In the genomic region with DNA sequence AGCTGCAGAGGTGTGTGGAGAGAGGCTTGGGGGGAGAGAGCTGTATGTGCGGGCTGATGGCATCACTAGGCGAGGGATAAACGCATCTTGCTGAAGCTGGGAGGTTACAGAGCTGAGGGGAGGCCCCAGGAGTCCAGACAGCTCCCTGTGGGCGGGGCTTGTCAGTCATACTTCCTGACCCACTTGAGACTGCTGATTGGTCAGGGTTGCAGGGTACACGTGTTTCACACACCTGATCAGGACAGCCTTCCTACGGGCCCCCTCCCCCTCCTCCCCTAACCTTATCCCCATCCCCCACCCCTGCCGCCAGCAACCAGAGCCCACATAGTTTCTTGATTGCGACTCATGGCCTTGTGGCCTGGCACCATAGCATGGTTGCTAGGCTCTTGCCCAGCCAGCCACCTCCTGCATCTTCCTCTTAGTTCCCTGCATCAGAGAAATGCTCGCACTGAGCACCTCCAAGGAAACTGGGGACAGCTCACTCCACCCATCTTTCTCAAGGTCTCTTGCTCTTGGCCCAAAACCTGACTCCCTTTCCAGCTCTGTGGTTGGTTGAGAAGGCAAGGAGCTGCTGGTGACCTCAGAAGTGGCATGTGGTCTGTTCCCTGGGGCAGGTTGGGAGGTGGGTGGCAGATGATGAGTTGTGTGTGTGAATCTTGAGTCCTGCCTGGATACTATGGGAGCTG, we compare ENCODE assay signal across 10 mouse cellular contexts. TPM values are rescaled to one million over a fixed set of nuclear protein-coding genes. Genes with fewer than 3 reads are reported as not detected.
DNase-seq lines count a peak whose midpoint lies in the region; ATAC-seq and TF ChIP-seq lines count a peak whose summit lies in the region.
"Had no signal": no experiment of that assay in that cellular context is flagged by ENCODE, and none has a peak within 500 bp of the region (broad histone marks: within the 10 kb centered on the region; RNA-seq: fewer than 3 reads in every experiment).

No protein-coding gene starts in this region.

- TF ChIP-seq POLR2A in ES-Bruce4 (IDR thresholded peaks at IDR 0.05; ENCODE audit: insufficient read depth, low read length) = no peak

- H3K9me3 ChIP-seq in lung, postnatal 0 days (ENCODE audit: low read length) = no peaks in the 10 kb centered on the region
- no peaks in the 10 kb centered on the region; the same call in 1 of the 2 replicates for H3K9me3 ChIP-seq in ES-Bruce4 (replicated peaks; ENCODE audit: control insufficient read depth, insufficient read depth, low read length, poor library complexity, severe bottlenecking)
- H3K9me3 ChIP-seq in midbrain, embryonic 11.5 days (ENCODE audit: control insufficient read depth, low read length) = no peaks in the 10 kb centered on the region

- no peak for TF ChIP-seq EP300 in lung, postnatal 0 days (IDR thresholded peaks at IDR 0.05)
- TF ChIP-seq EP300 in ES-Bruce4 (IDR thresholded peaks at IDR 0.05; ENCODE audit: insufficient read depth, low read depth, low read length) = 0 out of 2 replicates have a peak, but pooled peaks have one; percentile 4

- peak; percentile 23; the same call in 1 of the 2 replicates for ATAC-seq in lung, postnatal 0 days
- ATAC-seq in hematopoietic stem cell, adult 5-6 weeks (replicated peaks in 1 of 2; ENCODE audit: insufficient read depth in 1 of 2, low FRiP score in 2 of 2, low TSS enrichment in 1 of 2, low read depth in 1 of 2, poor library complexity in 2 of 2, severe bottlenecking in 2 of 2) = 0 out of 4 replicates have a peak, but pooled peaks have one; percentile 18 to 20
- no peak for ATAC-seq in midbrain, embryonic 11.5 days (ENCODE audit: low FRiP score)

- H3K4me2 ChIP-seq in lung, postnatal 0 days (replicated peaks; ENCODE audit: low read depth, low read length) = no peak overlapping the region
- no peak overlapping the region for H3K4me2 ChIP-seq in midbrain, embryonic 11.5 days

- no peak overlapping the region for H3K9ac ChIP-seq in lung, postnatal 0 days (replicated peaks; ENCODE audit: low read depth)
- H3K9ac ChIP-seq in ES-Bruce4 (ENCODE audit: low read depth, poor library complexity, severe bottlenecking) = no peak overlapping the region
- H3K9ac ChIP-seq in midbrain, embryonic 11.5 days (ENCODE audit: low read length) = no peak overlapping the region

- DNase-seq in lung, postnatal 0 days (ENCODE audit: low spot score) = no peak
- DNase-seq in lung, postnatal 4 days = no peak
- DNase-seq in splenic B cell, adult 2 months (ENCODE audit: low read depth, low spot score) = peak; percentile 61
- no peak for DNase-seq in adrenal gland, adult 18-20 months (ENCODE audit: low spot score in 2 of 2)
- no peak for DNase-seq in midbrain, embryonic 11.5 days (ENCODE audit: low spot score, missing footprints)
- no peak for DNase-seq in layer of hippocampus, postnatal 25 days (ENCODE audit: extremely low spot score in 1 of 2, low spot score in 1 of 2)
- DNase-seq: kidney, postnatal 25 days had no signal

- H3K36me3 ChIP-seq in lung, postnatal 0 days (ENCODE audit: insufficient read depth, low read length) = no peaks in the 10 kb centered on the region
- H3K36me3 ChIP-seq in ES-Bruce4 (ENCODE audit: control insufficient read depth, insufficient read depth, low read length, poor library complexity, severe bottlenecking) = no peaks in the 10 kb centered on the region
- H3K36me3 ChIP-seq in splenic B cell, adult 2 months (ENCODE audit: control insufficient read depth, insufficient read depth, low read length, poor library complexity, severe bottlenecking) = peaks cover 10% of the 10 kb centered on the region
- no peaks in the 10 kb centered on the region for H3K36me3 ChIP-seq in midbrain, embryonic 11.5 days (ENCODE audit: control insufficient read depth, insufficient read depth, low read length)

- no peak overlapping the region for H3K27ac ChIP-seq in lung, postnatal 0 days (ENCODE audit: low read length)
- no peak overlapping the region for H3K27ac ChIP-seq in ES-Bruce4 (ENCODE audit: insufficient read depth, low read length)
- no peak overlapping the region for H3K27ac ChIP-seq in midbrain, embryonic 11.5 days (ENCODE audit: low read depth, low read length)

- H3K4me1 ChIP-seq in lung, postnatal 0 days (ENCODE audit: insufficient read depth, low read depth, low read length) = no peaks in the 10 kb centered on the region
- peaks cover 9% of the 10 kb centered on the region for H3K4me1 ChIP-seq in ES-Bruce4 (ENCODE audit: control insufficient read depth, insufficient read depth, low read length)
- no peaks in the 10 kb centered on the region for H3K4me1 ChIP-seq in midbrain, embryonic 11.5 days (ENCODE audit: control insufficient read depth, insufficient read depth, low read length)

- TF ChIP-seq CTCF in lung, postnatal 0 days (IDR thresholded peaks at IDR 0.05) = no peak
- TF ChIP-seq CTCF in ES-Bruce4 (IDR thresholded peaks at IDR 0.05; ENCODE audit: low read depth, low read length) = no peak

- H3K27me3 ChIP-seq in lung, postnatal 0 days (replicated peaks; ENCODE audit: insufficient read depth, low read length) = peaks cover 52% of the 10 kb centered on the region
- no peaks in the 10 kb centered on the region for H3K27me3 ChIP-seq in ES-Bruce4 (ENCODE audit: control insufficient read depth, insufficient read depth, low read length, poor library complexity, severe bottlenecking)
- no peaks in the 10 kb centered on the region for H3K27me3 ChIP-seq in splenic B cell, adult 2 months (ENCODE audit: control insufficient read depth, insufficient read depth, low read length, poor library complexity, severe bottlenecking)
- H3K27me3 ChIP-seq in midbrain, embryonic 11.5 days (ENCODE audit: control insufficient read depth, insufficient read depth, low read length) = peaks cover 58% of the 10 kb centered on the region

- H3K4me3 ChIP-seq in lung, postnatal 0 days (ENCODE audit: low read depth, low read length) = no peak overlapping the region
- H3K4me3 ChIP-seq in ES-Bruce4 (ENCODE audit: low read depth, low read length) = no peak overlapping the region
- no peak overlapping the region for H3K4me3 ChIP-seq in midbrain, embryonic 11.5 days (ENCODE audit: low read depth, low read length)

- WGBS in lung, postnatal 0 days = 9% methylated on average over 9 of the region's 9 CpGs
- 6% methylated on average over 9 of the region's 9 CpGs for WGBS in midbrain, embryonic 11.5 days

RNA-seq across cellular contexts. Expression of a gene that starts 38.4 kb away (rescaled TPM):
- 0.13 and 0.18 TPM in 2 replicates for polyA plus RNA-seq in lung, postnatal 0 days (2015; fragmentation: Nextera tagmentation; extraction: Ambion mirVana)
- 0.76 and 1.1 TPM in 2 replicates for polyA plus RNA-seq in ES-Bruce4 (2011; ENCODE audit: insufficient read depth, insufficient read length, low read depth, missing spikeins)
- total RNA-seq in hematopoietic stem cell, adult 5-6 weeks (2017) = 12.9 and 30.4 TPM in 2 replicates
- total RNA-seq in adrenal gland, adult 18-20 months (2021) = 1 to 10 TPM; 2.3 to 4.8 TPM
- polyA plus RNA-seq in midbrain, embryonic 11.5 days (2014; fragmentation: Nextera tagmentation; extraction: Ambion mirVana) = 0.08 TPM in 1 of 2 replicates, not detected in the other
- not detected for total RNA-seq in layer of hippocampus, postnatal 25 days (2021)
- total RNA-seq: left cerebral cortex, postnatal 25 days had no signal
